Mouse (Mus musculus) heart, embryonic 10.5 days (tissue): Measurements from ENCODE around the gene Ints3. TPM values are rescaled to one million over a fixed set of nuclear protein-coding genes. Genes with fewer than 3 reads are reported as not detected.
A peak's percentile ranks its signal among the peaks of the same experiment; 100 is the strongest.

Experiments used
- DNase-seq: peaks from one replicate; pipeline ENCODE4 v3.0.0-alpha.2; 2017; ENCODE audit warnings: low spot score
- H3K27ac ChIP-seq: fragments of 300-500 bp; sonication (generic); 2 replicates; pipeline ENCODE4 v1.5.1; 2016; ENCODE audit warnings: mild to moderate bottlenecking
- H3K27me3 ChIP-seq: fragments of 300-500 bp; sonication (generic); 2 replicates; pipeline ENCODE4 v1.6.1; 2016; ENCODE audit warnings: mild to moderate bottlenecking; ENCODE audit not compliant: poor library complexity, insufficient read depth, severe bottlenecking
- H3K36me3 ChIP-seq: fragments of 300-500 bp; sonication (generic); 2 replicates; pipeline ENCODE4 v1.6.1; 2016; ENCODE audit warnings: mild to moderate bottlenecking, moderate library complexity
- H3K4me1 ChIP-seq: fragments of 300-500 bp; sonication (generic); 2 replicates; pipeline ENCODE4 v1.6.1; 2016; ENCODE audit warnings: mild to moderate bottlenecking
- H3K4me3 ChIP-seq: fragments of 300-500 bp; sonication (generic); 2 replicates; pipeline ENCODE4 v1.5.1; 2016; ENCODE audit warnings: mild to moderate bottlenecking, moderate library complexity
- H3K9me3 ChIP-seq: fragments of 300-500 bp; sonication (generic); 2 replicates; pipeline ENCODE4 v1.6.1; 2016; ENCODE audit warnings: mild to moderate bottlenecking, moderate library complexity
- WGBS: fragments of 180-500 bp; shearing (Covaris S2); methylation state at CpG from one replicate; pipeline ENCODE4 v1.1.7; 2016; 5-methylcytosine and 5-hydroxymethylcytosine counted together
- polyA plus RNA-seq: library from polyadenylated mRNA; unstranded; fragments of >200 nt; fragmentation: Nextera tagmentation; extraction: Ambion mirVana; gene quantifications from 2 replicates; pipeline ENCODE4 v1.2.1, GENCODE M21; 2016

Ints3 gene
- polyA plus RNA-seq, 1 experiment from 2014 or later: 36.7 TPM

GRCm38 (mm10) chr3:90383690-90384089 is 49.7 kb downstream of the Ints3 start:
- H3K9me3 ChIP-seq: no peaks in the 10 kb centered on the region

DNA sequence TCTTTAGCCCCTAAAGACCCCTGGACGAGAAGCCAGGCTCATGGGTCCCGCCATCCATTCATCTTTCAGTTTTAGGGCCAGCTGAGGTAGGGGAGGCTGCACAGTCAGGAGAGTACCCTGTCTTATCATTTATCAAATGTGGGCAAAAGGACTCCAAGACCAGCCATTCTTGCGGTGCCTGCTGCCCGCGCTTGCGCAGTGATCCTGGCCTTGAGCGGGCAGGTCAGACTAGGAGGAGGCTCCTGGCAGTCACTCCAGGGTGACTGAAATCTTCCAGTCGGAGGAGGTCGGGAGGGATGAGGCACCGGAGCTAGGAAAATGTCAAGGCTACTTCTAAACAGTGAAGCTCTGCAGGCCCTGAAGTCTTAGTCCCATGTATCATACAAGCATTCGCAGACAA is 51.7 kb downstream of the Ints3 start:
- H3K4me1 ChIP-seq: peaks cover 12% of the 10 kb centered on the region
- H3K36me3 ChIP-seq: peaks cover 16% of the 10 kb centered on the region
- WGBS: 70% methylated on average over 11 of the region's 11 CpGs
- DNase-seq: no peak
- H3K27me3 ChIP-seq: no peaks in the 10 kb centered on the region
- H3K27ac ChIP-seq: no peak overlapping the region
- H3K4me3 ChIP-seq: no peak overlapping the region
- no peaks in the 10 kb centered on the region for H3K9me3 ChIP-seq

More at GRCm38 (mm10) chr3:90383690-90384089, 49.7 kb downstream of the Ints3 start:
- Histone ChIP-seq H3K4me3 (no peak overlapping the region), H3K27ac (no peak overlapping the region), H3K27me3 (no peaks in the 10 kb centered on the region), H3K36me3 (peaks cover 23% of the 10 kb centered on the region), H3K4me1 (peaks cover 31% of the 10 kb centered on the region)
- DNase-seq: no peak
- WGBS: 89% methylated on average over 4 of the region's 4 CpGs

DNA sequence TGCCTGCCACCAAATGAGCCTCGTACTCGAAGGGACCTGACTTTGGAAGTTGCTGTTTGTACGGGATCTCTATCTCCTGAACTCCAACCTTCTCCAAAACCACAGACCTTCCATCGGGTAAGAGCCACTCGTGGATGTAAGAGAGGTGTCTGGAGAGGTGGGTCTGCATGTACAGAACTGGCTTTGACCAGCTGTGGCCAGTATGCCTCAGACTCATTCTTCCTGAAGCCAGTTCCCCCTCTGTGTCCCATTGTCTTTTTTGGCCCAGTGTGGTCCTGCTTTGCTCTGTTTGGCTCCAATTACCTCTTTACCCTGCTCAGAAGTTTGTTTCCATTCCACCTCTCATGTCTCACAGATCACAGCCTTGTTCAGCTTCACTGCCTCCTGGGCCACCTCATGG is 54.9 kb downstream of the Ints3 start:
- no peaks in the 10 kb centered on the region for H3K9me3 ChIP-seq

GRCm38 (mm10) chr3:90376247-90376585 is 57.2 kb downstream of the Ints3 start:
- no peaks in the 10 kb centered on the region for H3K27me3 ChIP-seq
- H3K4me1 ChIP-seq: peaks cover 8% of the 10 kb centered on the region
- H3K9me3 ChIP-seq: no peaks in the 10 kb centered on the region
- no peak overlapping the region for H3K4me3 ChIP-seq
- no peak overlapping the region for H3K27ac ChIP-seq
- DNase-seq: peak; percentile 72
- WGBS: 78% methylated on average over 1 of the region's 1 CpGs
- no peaks in the 10 kb centered on the region for H3K36me3 ChIP-seq

More for the DNA sequence above, 54.9 kb downstream of the Ints3 start:
- DNase-seq: no peak
- WGBS: 85% methylated on average over 5 of the region's 5 CpGs
- H3K4me1 ChIP-seq: peaks cover 11% of the 10 kb centered on the region
- H3K27ac ChIP-seq: no peak overlapping the region
- H3K4me3 ChIP-seq: no peak overlapping the region
- no peaks in the 10 kb centered on the region for H3K36me3 ChIP-seq
- H3K27me3 ChIP-seq: no peaks in the 10 kb centered on the region

DNA sequence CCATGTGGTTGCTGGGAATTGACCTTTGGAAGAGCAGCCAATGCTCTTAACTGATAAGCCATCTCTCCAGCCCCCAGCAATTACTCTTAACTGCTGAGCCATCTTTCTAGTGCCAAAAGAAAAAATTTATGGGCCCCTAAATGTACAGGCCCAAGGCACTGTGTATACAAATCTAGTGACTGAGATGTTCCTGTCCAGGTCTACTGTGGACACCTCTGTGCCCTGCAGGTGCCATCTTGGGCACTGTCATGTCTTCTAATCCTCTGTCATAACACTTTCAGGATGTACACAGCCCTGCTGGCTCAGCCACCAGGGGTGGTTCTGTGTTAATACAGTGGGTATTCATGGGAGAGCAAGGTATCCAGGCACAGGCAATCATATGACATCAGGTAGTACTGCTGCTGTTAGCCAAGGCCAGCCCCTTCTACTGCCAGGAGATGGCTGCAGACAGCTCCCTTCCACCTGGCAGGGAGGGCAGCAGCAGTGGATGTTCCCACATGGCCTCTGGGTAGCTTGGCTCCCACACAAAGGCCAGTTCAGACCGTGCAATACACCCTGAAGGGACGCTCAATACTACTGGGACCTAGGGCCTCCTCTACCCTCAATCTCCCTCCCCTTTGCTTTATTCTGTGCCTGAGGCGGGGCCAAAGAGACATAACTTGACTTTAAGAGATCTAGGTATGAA is 57.7 kb downstream of the Ints3 start:
- no peaks in the 10 kb centered on the region for H3K27me3 ChIP-seq
- H3K4me3 ChIP-seq: no peak overlapping the region
- H3K36me3 ChIP-seq: no peaks in the 10 kb centered on the region
- no peak overlapping the region; the same call in 1 of the 2 replicates for H3K27ac ChIP-seq
- DNase-seq: peak; percentile 67
- H3K9me3 ChIP-seq: no peaks in the 10 kb centered on the region
- 57% methylated on average over 3 of the region's 3 CpGs for WGBS
- H3K4me1 ChIP-seq: peaks cover 8% of the 10 kb centered on the region

DNA sequence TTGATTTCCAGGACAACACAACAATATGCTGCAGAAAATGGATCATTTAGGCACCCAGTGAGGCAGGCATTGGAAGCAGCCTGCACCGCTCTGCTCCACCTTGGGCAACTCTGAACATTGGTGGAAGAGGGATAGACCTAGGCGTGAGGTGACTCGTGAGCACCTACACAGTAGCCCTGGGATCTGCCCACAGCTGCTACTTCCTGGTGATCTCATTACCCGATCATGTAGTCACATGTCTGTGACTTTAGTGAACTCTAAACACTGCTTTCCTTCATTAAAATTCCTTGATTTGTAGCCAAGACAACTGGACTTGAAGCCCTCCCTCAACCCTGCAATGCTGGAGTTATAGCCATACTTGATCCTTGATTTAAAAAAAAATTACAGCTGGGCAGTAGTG is 59.1 kb downstream of the Ints3 start:
- no peak overlapping the region for H3K27ac ChIP-seq
- H3K9me3 ChIP-seq: no peaks in the 10 kb centered on the region
- peaks cover 8% of the 10 kb centered on the region for H3K4me1 ChIP-seq
- H3K27me3 ChIP-seq: no peaks in the 10 kb centered on the region
- H3K36me3 ChIP-seq: no peaks in the 10 kb centered on the region
- H3K4me3 ChIP-seq: no peak overlapping the region
- WGBS: 77% methylated on average over 4 of the region's 4 CpGs
- DNase-seq: no peak

DNA sequence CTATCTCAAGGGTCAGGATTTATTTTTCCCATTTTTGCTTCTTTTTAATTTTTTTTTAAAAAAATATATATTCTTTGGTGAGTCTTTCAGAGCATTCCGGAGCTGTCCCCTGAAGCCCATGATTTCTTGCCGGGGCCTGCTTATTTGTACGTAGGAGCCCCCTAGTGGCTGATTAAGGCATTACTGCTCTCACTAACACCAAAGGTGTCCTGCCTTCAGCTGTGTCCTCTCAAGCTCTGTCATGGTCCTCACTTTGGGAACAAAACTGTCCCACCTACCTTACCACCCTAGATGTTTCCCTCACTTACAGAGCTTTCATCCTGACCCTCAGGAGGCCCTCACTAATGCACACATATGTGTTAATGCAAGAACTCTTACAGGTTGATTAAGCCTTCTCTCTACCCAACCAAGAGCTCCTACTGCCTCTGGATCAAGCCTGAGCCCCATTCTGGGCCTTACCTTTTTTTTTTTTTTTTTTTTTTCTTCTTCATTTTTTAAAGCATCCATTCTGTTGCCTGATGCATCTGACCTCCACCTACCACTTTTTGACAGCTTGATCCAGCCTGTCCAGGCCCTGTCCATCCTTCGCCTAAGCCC is 59.9 kb downstream of the Ints3 start:
- no peaks in the 10 kb centered on the region for H3K36me3 ChIP-seq
- H3K27ac ChIP-seq: no peak overlapping the region
- no peaks in the 10 kb centered on the region for H3K9me3 ChIP-seq
- peak; percentile 86 for DNase-seq
- no peaks in the 10 kb centered on the region for H3K27me3 ChIP-seq
- WGBS: 26% methylated on average over 4 of the region's 4 CpGs
- peaks cover 8% of the 10 kb centered on the region for H3K4me1 ChIP-seq
- no peak overlapping the region for H3K4me3 ChIP-seq

- WGBS: 47% methylated on average over 5 of the region's 5 CpGs
- Histone ChIP-seq H3K4me1 (peaks cover 8% of the 10 kb centered on the region), H3K27ac (no peak overlapping the region), H3K9me3 (no peaks in the 10 kb centered on the region), H3K4me3 (no peak overlapping the region), H3K27me3 (no peaks in the 10 kb centered on the region), H3K36me3 (no peaks in the 10 kb centered on the region)
- DNase-seq: peak; percentile 70
These were observed 60.6 kb downstream of the Ints3 start for GRCm38 (mm10) chr3:90372817-90373216.

DNA sequence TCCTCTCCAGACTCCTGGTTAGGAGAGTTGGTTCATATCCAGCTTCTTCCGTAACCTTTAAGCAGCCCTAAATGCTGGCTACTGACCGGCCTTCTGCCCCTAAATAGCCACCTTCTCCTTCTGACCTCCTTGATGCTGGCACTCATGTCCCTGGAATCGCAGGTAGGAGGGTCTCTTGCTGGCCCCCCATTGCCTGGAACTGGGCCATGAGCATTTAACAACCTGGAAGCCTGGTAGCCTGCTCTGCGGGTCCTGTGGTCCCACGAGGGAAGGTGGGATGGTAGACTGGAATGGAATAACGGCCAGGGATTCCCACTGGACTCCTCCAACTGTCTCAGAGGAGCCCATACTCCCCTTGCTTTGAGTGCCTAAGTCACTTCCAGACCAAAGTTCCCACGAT is 61.6 kb downstream of the Ints3 start:
- H3K36me3 ChIP-seq: no peaks in the 10 kb centered on the region
- DNase-seq: peak; percentile 68
- no peak overlapping the region for H3K4me3 ChIP-seq
- H3K27me3 ChIP-seq: no peaks in the 10 kb centered on the region
- 69% methylated on average over 7 of the region's 7 CpGs for WGBS
- H3K27ac ChIP-seq: no peak overlapping the region
- H3K4me1 ChIP-seq: peaks cover 8% of the 10 kb centered on the region
- H3K9me3 ChIP-seq: no peaks in the 10 kb centered on the region

DNA sequence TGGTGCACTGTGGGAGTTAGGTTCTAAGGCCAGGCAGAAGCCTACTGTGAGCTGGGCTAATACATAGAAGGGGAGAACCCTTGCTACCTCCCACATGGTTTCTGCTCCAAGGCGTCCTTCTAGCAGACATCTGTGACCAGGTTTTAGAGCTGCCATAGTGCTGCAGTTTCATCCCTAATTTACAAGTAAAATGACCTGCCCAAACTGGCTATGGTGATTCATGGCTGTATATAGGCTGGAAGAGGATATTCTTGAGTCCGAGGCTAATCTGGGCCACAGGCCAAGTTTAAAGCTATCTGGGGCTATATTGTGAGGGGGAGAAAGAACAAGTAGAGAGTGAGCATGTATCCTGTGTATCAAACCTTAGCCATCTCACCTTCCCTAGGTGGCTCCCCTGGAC is 64.4 kb downstream of the Ints3 start:
- Histone ChIP-seq H3K27ac (no peak overlapping the region), H3K27me3 (no peaks in the 10 kb centered on the region), H3K36me3 (no peaks in the 10 kb centered on the region), H3K4me1 (no peaks in the 10 kb centered on the region), H3K4me3 (no peak overlapping the region), H3K9me3 (no peaks in the 10 kb centered on the region)
- no peak for DNase-seq
- WGBS: 61% methylated on average over 2 of the region's 2 CpGs

- 83% methylated on average over 5 of the region's 5 CpGs for WGBS
- Histone ChIP-seq H3K4me1 (no peaks in the 10 kb centered on the region), H3K36me3 (peaks cover 8% of the 10 kb centered on the region; the same call in 1 of the 2 replicates), H3K27ac (no peak overlapping the region), H3K27me3 (no peaks in the 10 kb centered on the region), H3K4me3 (no peak overlapping the region), H3K9me3 (no peaks in the 10 kb centered on the region)
- no peak for DNase-seq
These were observed 66.3 kb downstream of the Ints3 start for GRCm38 (mm10) chr3:90367001-90367632.

DNA sequence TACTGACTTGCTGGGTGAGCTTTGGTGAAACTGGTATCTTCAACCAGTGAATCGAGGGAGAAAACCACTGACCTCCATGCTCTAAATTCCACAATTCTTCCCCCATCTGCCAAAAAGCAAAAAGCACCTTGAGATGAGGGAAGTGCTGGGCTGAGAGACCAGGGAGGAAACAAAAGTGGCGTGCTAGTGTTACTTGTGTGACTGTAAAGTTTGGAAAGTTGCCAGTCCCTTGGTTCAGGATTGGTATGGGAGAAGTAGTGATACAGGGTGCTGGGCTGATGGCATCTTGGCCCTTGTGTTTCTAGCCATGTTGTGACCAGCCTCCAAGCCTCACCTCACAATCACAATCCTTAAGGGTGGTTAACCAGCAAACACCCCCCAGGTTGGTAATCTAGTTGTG is 71.1 kb downstream of the Ints3 start:
- no peak overlapping the region for H3K27ac ChIP-seq
- no peaks in the 10 kb centered on the region for H3K27me3 ChIP-seq
- no peak for DNase-seq
- no peaks in the 10 kb centered on the region for H3K9me3 ChIP-seq
- no peak overlapping the region for H3K4me3 ChIP-seq
- no peaks in the 10 kb centered on the region for H3K4me1 ChIP-seq
- peaks cover 40% of the 10 kb centered on the region for H3K36me3 ChIP-seq
- 86% methylated on average over 2 of the region's 2 CpGs for WGBS

- H3K4me3 ChIP-seq: no peak overlapping the region
- no peak overlapping the region for H3K27ac ChIP-seq
- H3K36me3 ChIP-seq: peaks cover 49% of the 10 kb centered on the region
- WGBS: 88% methylated on average over 4 of the region's 4 CpGs
- no peak for DNase-seq
- no peaks in the 10 kb centered on the region for H3K9me3 ChIP-seq
- no peaks in the 10 kb centered on the region for H3K27me3 ChIP-seq
- H3K4me1 ChIP-seq: no peaks in the 10 kb centered on the region
These were observed 71.9 kb downstream of the Ints3 start for GRCm38 (mm10) chr3:90361476-90361875.
